In the genomic region with DNA sequence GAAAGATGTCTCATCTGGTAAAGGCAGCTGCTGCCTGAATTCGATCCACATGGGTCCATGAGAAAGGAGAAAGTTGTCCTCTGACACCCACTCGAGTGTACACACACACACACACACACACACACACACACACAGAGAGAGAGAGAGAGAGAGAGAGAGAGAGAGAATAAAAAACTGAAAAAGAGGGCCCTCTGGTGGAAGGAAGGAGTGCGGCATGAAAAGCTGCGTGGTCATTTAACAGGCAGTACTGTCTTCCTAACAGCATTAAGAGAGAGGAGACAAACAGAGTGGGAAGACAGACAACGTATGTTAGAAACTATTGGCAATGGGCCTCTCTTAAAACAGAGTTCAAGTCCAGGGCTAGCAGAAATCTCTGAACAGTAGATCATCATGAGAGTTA, we compare ENCODE assay signal across 8 mouse cellular contexts. TPM values are rescaled to one million over a fixed set of nuclear protein-coding genes. Genes with fewer than 3 reads are reported as not detected.
DNase-seq lines count a peak whose midpoint lies in the region; ATAC-seq lines count a peak whose summit lies in the region.

No protein-coding gene starts in this region.

- no peaks in the 10 kb centered on the region for H3K36me3 ChIP-seq in hindbrain, embryonic 11.5 days (ENCODE audit: control insufficient read depth, insufficient read depth, low read length)
- H3K36me3 ChIP-seq in hindbrain, embryonic 14.5 days (replicated peaks; ENCODE audit: control insufficient read depth, insufficient read depth) = peaks cover 23% of the 10 kb centered on the region

- no peak overlapping the region for H3K27ac ChIP-seq in hindbrain, embryonic 11.5 days (ENCODE audit: low read depth, low read length)
- H3K27ac ChIP-seq in hindbrain, embryonic 14.5 days = no peak overlapping the region

- no peak overlapping the region for H3K4me3 ChIP-seq in hindbrain, embryonic 11.5 days (ENCODE audit: low read depth, low read length)
- no peak overlapping the region for H3K4me3 ChIP-seq in hindbrain, embryonic 14.5 days (replicated peaks; ENCODE audit: low read length)

- H3K4me2 ChIP-seq in hindbrain, embryonic 11.5 days (replicated peaks; ENCODE audit: low read depth, low read length) = no peak overlapping the region
- H3K4me2 ChIP-seq in hindbrain, embryonic 14.5 days (replicated peaks) = no peak overlapping the region

- no peaks in the 10 kb centered on the region for H3K9me3 ChIP-seq in hindbrain, embryonic 11.5 days (ENCODE audit: control insufficient read depth, low read length)
- no peaks in the 10 kb centered on the region for H3K9me3 ChIP-seq in hindbrain, embryonic 14.5 days (ENCODE audit: control insufficient read depth, low read length)

- ATAC-seq in hindbrain, embryonic 11.5 days (ENCODE audit: low FRiP score) = no peak
- ATAC-seq in hindbrain, embryonic 14.5 days (ENCODE audit: low FRiP score) = no peak
- no peak for ATAC-seq in erythroid progenitor cell, adult 5-6 weeks (replicated peaks; ENCODE audit: low FRiP score, poor library complexity, severe bottlenecking)

- WGBS in hindbrain, embryonic 11.5 days = 56% methylated on average over 5 of the region's 5 CpGs
- 58% methylated on average over 5 of the region's 5 CpGs for WGBS in hindbrain, embryonic 14.5 days

- peak; percentile 39 for DNase-seq in hindbrain, embryonic 11.5 days (ENCODE audit: low spot score)
- DNase-seq in hindbrain, embryonic 14.5 days (ENCODE audit: low spot score) = no peak
- DNase-seq in A20 (ENCODE audit: low read depth, low spot score) = peak; percentile 55
- DNase-seq in R1 (ENCODE audit: low read depth, low spot score) = peak; percentile 41
- DNase-seq in lung, postnatal 14 days = peak; percentile 28
- DNase-seq in ovary, postnatal 10 days (ENCODE audit: low spot score) = no peak
- no peak for DNase-seq in yolk sac, embryonic 10.5 days (ENCODE audit: low spot score)

- H3K27me3 ChIP-seq in hindbrain, embryonic 11.5 days (ENCODE audit: control insufficient read depth, insufficient read depth, low read length) = no peaks in the 10 kb centered on the region
- H3K27me3 ChIP-seq in hindbrain, embryonic 14.5 days (ENCODE audit: control insufficient read depth, insufficient read depth, low read length) = no peaks in the 10 kb centered on the region

- no peaks in the 10 kb centered on the region for H3K4me1 ChIP-seq in hindbrain, embryonic 11.5 days (replicated peaks; ENCODE audit: control insufficient read depth, insufficient read depth, low read length)
- no peaks in the 10 kb centered on the region for H3K4me1 ChIP-seq in hindbrain, embryonic 14.5 days (replicated peaks; ENCODE audit: control insufficient read depth, insufficient read depth, low read length)

- H3K9ac ChIP-seq in hindbrain, embryonic 11.5 days (ENCODE audit: low read depth, low read length) = no peak overlapping the region
- H3K9ac ChIP-seq in hindbrain, embryonic 14.5 days = no peak overlapping the region

RNA-seq across cellular contexts. Expression of a gene that starts 8.9 kb away (rescaled TPM):
- polyA plus RNA-seq in hindbrain, embryonic 11.5 days (2014; fragmentation: Nextera tagmentation; extraction: Ambion mirVana) = 68.4 and 86.1 TPM in 2 replicates
- 35.5 and 37.0 TPM in 2 replicates for polyA plus RNA-seq in hindbrain, embryonic 14.5 days (2014; fragmentation: Nextera tagmentation; extraction: Ambion mirVana)
- 5.0 and 6.3 TPM in 2 replicates for total RNA-seq in erythroid progenitor cell, adult 5-6 weeks (2015; ENCODE audit: low replicate concordance)
- 3.0 and 3.3 TPM in 2 replicates for total RNA-seq in erythroid progenitor cell, adult 5-6 weeks (2017; ENCODE audit: low replicate concordance)

RNA-seq across cellular contexts. Expression of a gene that starts 14.5 kb away (rescaled TPM):
- polyA plus RNA-seq in hindbrain, embryonic 11.5 days (2014; fragmentation: Nextera tagmentation; extraction: Ambion mirVana) = 12.3 and 13.8 TPM in 2 replicates
- polyA plus RNA-seq in hindbrain, embryonic 14.5 days (2014; fragmentation: Nextera tagmentation; extraction: Ambion mirVana) = 10.7 and 17.5 TPM in 2 replicates
- 2.5 and 5.9 TPM in 2 replicates for total RNA-seq in erythroid progenitor cell, adult 5-6 weeks (2015; ENCODE audit: low replicate concordance)
- total RNA-seq in erythroid progenitor cell, adult 5-6 weeks (2017; ENCODE audit: low replicate concordance) = 2.6 and 3.1 TPM in 2 replicates

Comparison
In these comparisons a context has a peak if more than half of its experiments do, and no peak if none do; other contexts are left out.
1. DNase-seq: peak in hindbrain, embryonic 11.5 days (single experiment), A20 (single experiment), R1 (single experiment) and lung, postnatal 14 days (single experiment); none in hindbrain, embryonic 14.5 days (single experiment), ovary, postnatal 10 days (single experiment) and yolk sac, embryonic 10.5 days (single experiment).